Mouse (Mus musculus) lung, embryonic 15.5 days (tissue): ENCODE measurements around the gene Rps11. TPM values are rescaled to one million over a fixed set of nuclear protein-coding genes. Genes with fewer than 3 reads are reported as not detected.
A peak's percentile ranks its signal among the peaks of the same experiment; 100 is the strongest.

ENCODE experiments used
- ATAC-seq: fragments of 200-750 bp; cut with Nextera tagmentation; 2 replicates; pipeline ENCODE4 v1.8.0; 2017; ENCODE audit warnings: moderate number of reproducible peaks, borderline replicate concordance; ENCODE audit not compliant: low FRiP score, low TSS enrichment; ENCODE audit errors: extremely low read depth
- H3K27ac ChIP-seq: fragments of 300-500 bp; sonication (generic); 2 replicates; pipeline ENCODE4 v1.5.1; 2015; ENCODE audit warnings: moderate library complexity, mild to moderate bottlenecking, inconsistent platforms
- H3K27me3 ChIP-seq: fragments of 300-500 bp; sonication (generic); 2 replicates; pipeline ENCODE4 v1.6.1; 2015; ENCODE audit warnings: inconsistent platforms
- H3K36me3 ChIP-seq: fragments of 300-500 bp; sonication (generic); 2 replicates; pipeline ENCODE4 v1.6.1; 2015; ENCODE audit warnings: inconsistent platforms
- H3K4me1 ChIP-seq: fragments of 300-500 bp; sonication (generic); 2 replicates; pipeline ENCODE4 v1.6.1; 2015; ENCODE audit warnings: inconsistent platforms
- H3K4me2 ChIP-seq: fragments of 300-500 bp; sonication (generic); 2 replicates; pipeline ENCODE4 v1.6.1; 2015; ENCODE audit warnings: inconsistent platforms, mild to moderate bottlenecking, moderate library complexity
- H3K4me3 ChIP-seq: fragments of 300-500 bp; sonication (generic); 2 replicates; pipeline ENCODE4 v1.5.1; 2015; ENCODE audit warnings: mild to moderate bottlenecking, inconsistent platforms
- H3K9ac ChIP-seq: fragments of 300-500 bp; sonication (generic); 2 replicates; pipeline ENCODE4 v1.6.1; 2015; ENCODE audit warnings: inconsistent platforms
- H3K9me3 ChIP-seq: fragments of 300-500 bp; sonication (generic); 2 replicates; pipeline ENCODE4 v1.6.1; 2016; ENCODE audit warnings: inconsistent platforms
- WGBS: fragments of 180-500 bp; shearing (Covaris S2); methylation state at CpG from one replicate; pipeline ENCODE4 v1.1.7; 2015; 5-methylcytosine and 5-hydroxymethylcytosine counted together
- polyA plus RNA-seq: library from polyadenylated mRNA; unstranded; fragments of >200 nt; fragmentation: Nextera tagmentation; extraction: Ambion mirVana; gene quantifications from 2 replicates; pipeline ENCODE4 v1.2.1, GENCODE M21; 2015

Rps11 gene
- polyA plus RNA-seq, 1 experiment from 2014 or later, result 1,432 TPM

- Histone ChIP-seq H3K27me3 (no peaks in the 10 kb centered on the region), H3K4me1 (peaks cover 25% of the 10 kb centered on the region), H3K27ac (peak overlapping the region; percentile 79), H3K4me2 (peak overlapping the region; percentile 72), H3K36me3 (peaks cover 29% of the 10 kb centered on the region), H3K9ac (peak overlapping the region; percentile 62), H3K4me3 (peak overlapping the region; percentile 52), H3K9me3 (no peaks in the 10 kb centered on the region)
- WGBS, result 6% methylated on average over 35 of the region's 35 CpGs
- ATAC-seq, result peak; percentile 68
Observed at GRCm38 (mm10) chr7:45091001-45091990, 32.9 kb downstream of the Rps11 start.

DNA sequence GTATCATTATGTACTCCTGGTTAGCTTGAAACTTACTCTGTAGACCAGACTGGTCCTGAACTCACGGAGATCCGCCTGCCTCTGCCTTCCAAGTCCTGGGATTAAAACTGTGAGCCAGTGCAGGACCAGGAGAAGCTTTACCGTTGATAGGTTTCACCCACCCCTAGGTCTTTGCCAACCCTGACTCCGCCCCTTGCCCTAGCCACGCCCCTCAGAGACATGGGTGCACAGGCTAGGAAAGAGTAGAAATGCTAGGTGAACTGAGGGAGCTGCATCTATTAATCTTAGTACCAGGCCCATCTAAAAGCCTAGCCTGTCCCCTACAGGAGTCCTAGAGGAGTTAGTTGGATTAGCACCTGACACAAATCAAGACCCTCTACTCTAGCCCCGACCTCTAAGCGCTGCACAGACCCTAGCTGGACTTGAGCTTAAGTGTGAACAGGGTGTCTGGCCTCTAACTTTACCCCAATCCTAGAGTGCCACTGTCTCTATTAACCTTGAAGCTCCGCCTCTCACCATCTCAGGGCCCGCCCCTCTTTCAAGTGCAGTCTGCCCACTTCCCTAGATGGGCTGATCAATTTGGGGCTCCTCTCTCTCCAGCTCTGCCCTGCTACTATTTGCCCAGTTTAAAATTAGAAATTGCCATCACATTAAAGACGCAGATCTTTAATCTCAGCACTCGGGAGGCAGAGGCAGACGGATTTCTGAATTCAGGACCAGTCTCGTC, 33.8 kb downstream of the Rps11 start:
- H3K9me3 ChIP-seq, result no peaks in the 10 kb centered on the region
- ATAC-seq, result no peak
- H3K27ac ChIP-seq, result 0 out of 2 replicates have a peak overlapping the region, but pooled peaks have one; percentile 79
- H3K9ac ChIP-seq, result peak overlapping the region; percentile 62
- no peaks in the 10 kb centered on the region for H3K27me3 ChIP-seq
- H3K4me2 ChIP-seq, result peak overlapping the region; percentile 72
- peaks cover 38% of the 10 kb centered on the region for H3K36me3 ChIP-seq
- H3K4me3 ChIP-seq, result peak overlapping the region; percentile 52
- peaks cover 25% of the 10 kb centered on the region for H3K4me1 ChIP-seq
- WGBS, result 72% methylated on average over 13 of the region's 13 CpGs

GRCm38 (mm10) chr7:45088597-45088996, 35.6 kb downstream of the Rps11 start:
- Histone ChIP-seq H3K36me3 (peaks cover 53% of the 10 kb centered on the region), H3K4me2 (no peak overlapping the region), H3K27ac (no peak overlapping the region), H3K4me3 (no peak overlapping the region), H3K4me1 (peaks cover 24% of the 10 kb centered on the region), H3K9ac (no peak overlapping the region), H3K9me3 (no peaks in the 10 kb centered on the region), H3K27me3 (no peaks in the 10 kb centered on the region)
- 92% methylated on average over 17 of the region's 17 CpGs for WGBS
- ATAC-seq, result no peak

DNA sequence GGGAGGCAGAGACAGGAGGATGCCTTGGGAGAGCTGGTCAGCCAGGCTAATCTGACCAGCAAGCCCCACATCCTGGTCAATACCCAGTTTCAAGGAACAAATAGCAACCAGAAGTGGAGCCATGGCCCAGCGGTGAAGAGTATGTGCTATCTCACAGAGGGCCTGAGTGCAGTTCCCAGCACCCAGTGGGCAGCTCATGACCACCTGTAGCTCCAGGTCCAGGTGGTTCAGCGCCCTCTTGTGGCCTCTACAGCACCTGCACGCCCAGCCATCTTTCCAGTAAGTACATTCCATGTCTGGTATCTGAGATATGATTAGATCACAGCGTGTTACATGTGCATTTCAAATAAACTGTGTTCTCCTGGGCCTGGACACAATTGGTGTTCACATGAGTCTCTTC, 38.2 kb downstream of the Rps11 start:
- Histone ChIP-seq H3K27ac (no peak overlapping the region), H3K4me1 (peaks cover 19% of the 10 kb centered on the region), H3K4me2 (no peak overlapping the region), H3K36me3 (peaks cover 68% of the 10 kb centered on the region), H3K9ac (no peak overlapping the region), H3K9me3 (no peaks in the 10 kb centered on the region), H3K4me3 (no peak overlapping the region), H3K27me3 (no peaks in the 10 kb centered on the region)
- no peak for ATAC-seq
- WGBS, result 75% methylated on average over 4 of the region's 4 CpGs

GRCm38 (mm10) chr7:45083300-45083890, 40.8 kb downstream of the Rps11 start:
- WGBS, result 78% methylated on average over 22 of the region's 22 CpGs
- Histone ChIP-seq H3K4me3 (no peak overlapping the region), H3K4me1 (peaks cover 9% of the 10 kb centered on the region), H3K4me2 (no peak overlapping the region), H3K9me3 (no peaks in the 10 kb centered on the region), H3K27me3 (no peaks in the 10 kb centered on the region), H3K36me3 (peaks cover 59% of the 10 kb centered on the region), H3K9ac (no peak overlapping the region), H3K27ac (0 out of 2 replicates have a peak overlapping the region, but pooled peaks have one; percentile 59)
- no peak for ATAC-seq

DNA sequence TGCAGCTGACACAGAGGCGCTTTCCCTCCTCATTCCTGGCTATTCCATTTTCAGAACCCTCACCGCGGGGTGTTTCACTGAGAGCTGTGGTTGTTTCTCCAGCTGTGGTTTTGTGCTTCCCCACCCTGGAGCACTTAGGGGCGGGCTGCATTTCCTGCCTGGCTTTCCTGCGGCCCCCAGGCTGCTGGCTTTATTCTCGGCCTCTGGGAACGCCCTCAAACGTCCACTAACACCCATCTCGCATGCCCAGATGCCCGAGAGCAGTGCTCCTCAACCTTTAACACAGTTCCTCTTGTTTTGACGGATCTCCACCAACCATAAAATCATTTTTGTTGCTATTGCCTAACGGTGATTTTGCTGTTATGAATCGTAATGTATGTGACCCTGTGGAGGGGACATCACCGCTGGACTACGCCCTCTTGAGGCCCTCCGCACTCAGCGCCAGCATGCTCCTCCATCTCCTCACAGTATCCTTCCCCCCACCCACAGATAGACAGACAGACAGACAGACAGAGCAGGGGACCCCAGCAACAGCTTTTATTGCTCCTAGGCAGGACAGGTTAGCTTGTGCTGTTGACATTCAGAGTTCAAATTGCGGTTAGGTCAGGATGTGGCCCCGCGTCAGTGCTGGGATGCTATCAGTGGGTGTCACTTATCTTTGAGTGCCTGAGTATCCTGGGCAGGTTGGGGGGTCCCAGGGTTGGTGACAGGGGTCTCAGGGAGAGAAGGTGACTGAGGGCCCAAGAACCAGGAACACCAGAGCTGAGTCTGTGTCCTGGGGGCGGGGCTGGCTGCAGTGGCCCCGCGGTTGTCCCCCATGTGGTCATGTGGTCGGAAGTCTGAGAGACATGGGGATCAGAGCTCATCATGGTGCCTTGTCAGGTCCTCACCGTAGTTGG, 41.6 kb downstream of the Rps11 start:
- no peak overlapping the region for H3K4me2 ChIP-seq
- H3K4me1 ChIP-seq, result peaks cover 9% of the 10 kb centered on the region
- WGBS, result 65% methylated on average over 25 of the region's 25 CpGs
- no peak overlapping the region for H3K9ac ChIP-seq
- no peak overlapping the region for H3K4me3 ChIP-seq
- H3K27ac ChIP-seq, result peak overlapping the region; percentile 59; the same call in 1 of the 2 replicates
- no peaks in the 10 kb centered on the region for H3K27me3 ChIP-seq
- no peak for ATAC-seq
- peaks cover 54% of the 10 kb centered on the region for H3K36me3 ChIP-seq
- H3K9me3 ChIP-seq, result no peaks in the 10 kb centered on the region

DNA sequence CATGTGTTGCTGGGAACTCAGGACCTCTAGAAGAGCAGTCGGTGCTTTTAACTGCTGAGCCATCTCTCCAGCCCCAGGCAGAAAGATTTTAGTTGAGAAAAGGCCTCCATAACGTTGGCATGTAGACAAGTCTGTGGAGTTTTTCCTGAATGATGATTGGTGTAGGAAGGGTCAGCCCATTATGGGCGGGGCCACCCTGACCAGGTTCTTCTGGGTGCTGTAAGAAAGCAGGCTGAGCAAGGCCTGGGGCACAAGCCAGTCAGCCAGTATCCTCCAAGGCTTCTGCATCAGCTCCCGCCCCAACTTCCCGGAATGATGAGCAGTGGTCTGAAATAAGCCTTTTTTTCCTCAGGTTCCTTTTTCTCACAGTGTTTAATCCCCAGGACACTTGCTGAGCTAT, 43.2 kb downstream of the Rps11 start:
- no peaks in the 10 kb centered on the region for H3K9me3 ChIP-seq
- 42% methylated on average over 5 of the region's 5 CpGs for WGBS
- peaks cover 53% of the 10 kb centered on the region for H3K36me3 ChIP-seq

GRCm38 (mm10) chr7:45079856-45080255, 44.4 kb downstream of the Rps11 start:
- H3K36me3 ChIP-seq, result peaks cover 52% of the 10 kb centered on the region
- peaks cover 9% of the 10 kb centered on the region for H3K4me1 ChIP-seq
- no peak overlapping the region for H3K9ac ChIP-seq
- H3K27ac ChIP-seq, result no peak overlapping the region
- H3K4me2 ChIP-seq, result no peak overlapping the region
- H3K4me3 ChIP-seq, result no peak overlapping the region
- under 1% methylated on average over 10 of the region's 10 CpGs for WGBS
- peak; percentile 29; the same call in 1 of the 2 replicates for ATAC-seq
- no peaks in the 10 kb centered on the region for H3K27me3 ChIP-seq
- H3K9me3 ChIP-seq, result no peaks in the 10 kb centered on the region

More for the DNA sequence above, 43.2 kb downstream of the Rps11 start:
- Histone ChIP-seq H3K4me3 (no peak overlapping the region), H3K27me3 (no peaks in the 10 kb centered on the region), H3K4me2 (no peak overlapping the region), H3K27ac (no peak overlapping the region), H3K9ac (no peak overlapping the region), H3K4me1 (peaks cover 9% of the 10 kb centered on the region)
- ATAC-seq, result no peak

DNA sequence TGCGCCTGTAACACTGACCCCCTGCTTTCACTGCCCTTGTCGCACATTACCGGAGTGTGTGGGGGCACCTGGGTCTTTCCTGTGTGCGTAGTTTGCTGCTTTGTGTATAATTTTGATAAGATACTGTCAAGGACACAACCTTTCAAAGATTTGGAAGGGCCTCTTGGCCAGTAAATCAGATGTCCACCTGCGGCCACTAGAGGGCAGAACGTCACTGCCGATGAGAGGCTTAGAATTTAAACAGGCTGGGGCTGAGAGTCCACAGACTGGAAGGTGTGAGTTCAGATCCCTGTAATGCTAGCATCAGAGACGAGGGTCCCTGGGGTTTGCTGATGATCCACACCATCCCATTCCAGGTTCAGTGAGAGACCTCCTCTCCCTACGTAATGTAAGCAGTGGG, 45.7 kb downstream of the Rps11 start:
- peaks cover 9% of the 10 kb centered on the region for H3K4me1 ChIP-seq
- H3K9me3 ChIP-seq, result no peaks in the 10 kb centered on the region
- H3K27me3 ChIP-seq, result no peaks in the 10 kb centered on the region
- H3K4me3 ChIP-seq, result no peak overlapping the region
- 28% methylated on average over 9 of the region's 9 CpGs for WGBS
- no peak overlapping the region for H3K27ac ChIP-seq
- no peak overlapping the region for H3K4me2 ChIP-seq
- peaks cover 41% of the 10 kb centered on the region for H3K36me3 ChIP-seq
- H3K9ac ChIP-seq, result no peak overlapping the region
- ATAC-seq, result no peak

- Histone ChIP-seq H3K9me3 (no peaks in the 10 kb centered on the region), H3K4me3 (no peak overlapping the region), H3K27me3 (no peaks in the 10 kb centered on the region), H3K36me3 (peaks cover 34% of the 10 kb centered on the region), H3K27ac (no peak overlapping the region), H3K4me1 (peaks cover 7% of the 10 kb centered on the region), H3K9ac (no peak overlapping the region), H3K4me2 (no peak overlapping the region)
- ATAC-seq, result no peak
- WGBS, result 87% methylated on average over 2 of the region's 2 CpGs
Observed at GRCm38 (mm10) chr7:45077829-45078228, 46.4 kb downstream of the Rps11 start.

DNA sequence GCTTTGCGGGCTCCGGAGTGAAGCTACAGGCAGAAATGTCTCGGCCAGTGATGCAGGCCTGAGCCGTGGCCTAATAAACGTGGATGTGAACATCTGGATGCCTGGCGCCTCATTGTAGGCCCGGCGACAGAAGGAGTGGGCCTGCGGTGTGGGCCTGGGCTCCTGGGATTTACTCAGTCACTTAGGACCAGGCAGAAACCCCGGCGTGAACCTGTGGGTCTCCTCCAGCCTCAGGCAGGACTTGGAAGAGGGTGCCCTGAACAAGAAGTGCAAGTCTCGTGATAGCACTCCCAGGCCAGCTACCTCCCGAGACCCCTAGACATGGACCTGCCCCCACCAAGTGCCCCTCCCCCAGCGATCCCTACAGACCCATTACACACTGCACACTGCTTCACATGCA, 46.9 kb downstream of the Rps11 start:
- H3K4me2 ChIP-seq, result no peak overlapping the region
- H3K27ac ChIP-seq, result no peak overlapping the region
- no peak overlapping the region for H3K4me3 ChIP-seq
- no peak for ATAC-seq
- no peaks in the 10 kb centered on the region for H3K9me3 ChIP-seq
- H3K4me1 ChIP-seq, result peaks cover 2% of the 10 kb centered on the region; the same call in 1 of the 2 replicates
- WGBS, result 84% methylated on average over 14 of the region's 14 CpGs
- no peak overlapping the region for H3K9ac ChIP-seq
- no peaks in the 10 kb centered on the region for H3K27me3 ChIP-seq
- peaks cover 29% of the 10 kb centered on the region for H3K36me3 ChIP-seq
